Mouse (Mus musculus) G1E (cell line): Measurements from ENCODE around the gene C1qtnf7. TPM values are rescaled to one million over a fixed set of nuclear protein-coding genes. Genes with fewer than 3 reads are reported as not detected.

Experiments used
- ATAC-seq: 2 replicates; pipeline ENCODE4 v1.8.0; 2016; ENCODE audit warnings: mild to moderate bottlenecking; ENCODE audit not compliant: insufficient number of reproducible peaks, poor library complexity, low FRiP score, severe bottlenecking; ENCODE audit errors: extremely low read depth
- DNase-seq: peaks from one replicate; pipeline ENCODE4 v3.0.0; 2012; ENCODE audit warnings: low spot score
- H3K27me3 ChIP-seq: 2 replicates; pipeline ENCODE4 v1.6.1; 2012; ENCODE audit warnings: mild to moderate bottlenecking, low read length, inconsistent platforms; ENCODE audit not compliant: insufficient read depth
- H3K36me3 ChIP-seq: replicated peaks from 2 replicates; pipeline ENCODE3; 2012; ENCODE audit warnings: mild to moderate bottlenecking, inconsistent platforms
- H3K4me1 ChIP-seq: 2 replicates; pipeline ENCODE4 v1.6.1; 2012; ENCODE audit warnings: low read depth, low read length, inconsistent platforms, mixed read lengths; ENCODE audit not compliant: insufficient read depth
- H3K4me3 ChIP-seq: 2 replicates; pipeline ENCODE4 v1.5.1; 2012; ENCODE audit warnings: low read depth, mild to moderate bottlenecking, inconsistent platforms, low read length, moderate library complexity, mixed read lengths
- H3K9me3 ChIP-seq: replicated peaks from 2 replicates; pipeline ENCODE4 v1.6.1; 2012; ENCODE audit warnings: inconsistent platforms
- CTCF ChIP-seq: IDR thresholded peaks from 2 replicates; pipeline ENCODE4 v1.5.1; 2012; ENCODE audit warnings: low read depth, low read length, inconsistent platforms, mixed read lengths
- GATA1 ChIP-seq: IDR thresholded peaks from 2 replicates; pipeline ENCODE4 v1.6.1; 2012; ENCODE audit warnings: borderline replicate concordance, low read length, inconsistent platforms, mixed read lengths
- GATA2 ChIP-seq: IDR thresholded peaks from 2 replicates; pipeline ENCODE4 v1.6.1; 2012; ENCODE audit warnings: low read depth, low read length, inconsistent platforms, borderline replicate concordance
- POLR2AphosphoS5 ChIP-seq: IDR thresholded peaks from 2 replicates; pipeline ENCODE4 v1.6.1; 2012; ENCODE audit warnings: low read depth, low read length, inconsistent platforms; ENCODE audit not compliant: insufficient replicate concordance
- TAL1 ChIP-seq: conservative IDR thresholded peaks from 2 replicates; pipeline ENCODE4 v1.6.1; 2012; ENCODE audit warnings: low read depth, low read length, inconsistent platforms, mixed read lengths
- polyA plus RNA-seq: library from polyadenylated mRNA; stranded (reverse); fragments of >175 nt; gene quantifications from 2 replicates; pipeline ENCODE4 v1.2.3, GENCODE M21; 2012
- total RNA-seq, 2 experiments: library from RNA; stranded (forward) in 1 of 2; stranded (reverse) in 1 of 2; fragments of 200-1000 nt in 1 of 2; fragments of >200 nt in 1 of 2; fragmentation: Nextera tagmentation in 1 of 2; gene quantifications; 2 replicates each; pipeline ENCODE4 v1.2.3; 2014 to 2017

The C1qtnf7 gene
- total and polyA plus RNA-seq, 3 experiments = 0.05 TPM; not detected in 2

- no peak overlapping the region for H3K4me3 ChIP-seq
- no peaks in the 10 kb centered on the region for H3K27me3 ChIP-seq
- no peak for DNase-seq
- TF ChIP-seq GATA1 (no peak), GATA2 (no peak), POLR2AphosphoS5 (no peak), CTCF (no peak)
- H3K9me3 ChIP-seq = no peaks in the 10 kb centered on the region
- no peak for ATAC-seq
- no peaks in the 10 kb centered on the region for H3K36me3 ChIP-seq
- no peaks in the 10 kb centered on the region for H3K4me1 ChIP-seq
These were observed 75.0 kb downstream of the C1qtnf7 start for GRCm38 (mm10) chr5:43590311-43590731.

- Histone ChIP-seq H3K27me3 (no peaks in the 10 kb centered on the region), H3K36me3 (no peaks in the 10 kb centered on the region), H3K4me1 (no peaks in the 10 kb centered on the region), H3K9me3 (no peaks in the 10 kb centered on the region), H3K4me3 (no peak overlapping the region)
- DNase-seq = no peak
- TF ChIP-seq GATA2 = no peak
- TF ChIP-seq CTCF = no peak
- TF ChIP-seq POLR2AphosphoS5 = no peak
- TF ChIP-seq TAL1 = no peak
- TF ChIP-seq GATA1 = no peak
- no peak for ATAC-seq
These were observed 86.3 kb downstream of the C1qtnf7 start for GRCm38 (mm10) chr5:43601601-43602000.

- no peaks in the 10 kb centered on the region for H3K4me1 ChIP-seq
- DNase-seq (no peak), ATAC-seq (no peak)
- TF ChIP-seq GATA2 (no peak), POLR2AphosphoS5 (no peak), GATA1 (no peak), TAL1 (no peak), CTCF (no peak)
- no peaks in the 10 kb centered on the region for H3K27me3 ChIP-seq
- H3K9me3 ChIP-seq = no peaks in the 10 kb centered on the region
- no peaks in the 10 kb centered on the region for H3K36me3 ChIP-seq
- no peak overlapping the region for H3K4me3 ChIP-seq
These were observed 87.2 kb downstream of the C1qtnf7 start for GRCm38 (mm10) chr5:43602518-43602917.

GRCm38 (mm10) chr5:43603559-43603958, 88.2 kb downstream of the C1qtnf7 start:
- DNase-seq (no peak), ATAC-seq (no peak)
- no peaks in the 10 kb centered on the region for H3K36me3 ChIP-seq
- H3K4me1 ChIP-seq = no peaks in the 10 kb centered on the region
- H3K27me3 ChIP-seq = no peaks in the 10 kb centered on the region
- H3K9me3 ChIP-seq = no peaks in the 10 kb centered on the region
- no peak for TF ChIP-seq GATA1
- no peak for TF ChIP-seq GATA2
- no peak for TF ChIP-seq TAL1
- no peak for TF ChIP-seq POLR2AphosphoS5
- no peak for TF ChIP-seq CTCF
- H3K4me3 ChIP-seq = no peak overlapping the region

GRCm38 (mm10) chr5:43608073-43608472, 92.7 kb downstream of the C1qtnf7 start:
- no peak for ATAC-seq
- DNase-seq = no peak

GRCm38 (mm10) chr5:43609760-43610159, 94.4 kb downstream of the C1qtnf7 start:
- H3K4me1 ChIP-seq = no peaks in the 10 kb centered on the region
- no peaks in the 10 kb centered on the region for H3K9me3 ChIP-seq
- TF ChIP-seq CTCF = no peak
- no peak for TF ChIP-seq GATA1
- TF ChIP-seq POLR2AphosphoS5 = no peak
- TF ChIP-seq TAL1 = no peak
- no peak for TF ChIP-seq GATA2
- ATAC-seq (no peak), DNase-seq (no peak)
- no peak overlapping the region for H3K4me3 ChIP-seq
- H3K27me3 ChIP-seq = no peaks in the 10 kb centered on the region
- no peaks in the 10 kb centered on the region for H3K36me3 ChIP-seq

More at GRCm38 (mm10) chr5:43608073-43608472, 92.7 kb downstream of the C1qtnf7 start:
- H3K27me3 ChIP-seq = no peaks in the 10 kb centered on the region
- TF ChIP-seq GATA1 (no peak), POLR2AphosphoS5 (no peak), TAL1 (no peak), CTCF (no peak), GATA2 (no peak)
- H3K36me3 ChIP-seq = no peaks in the 10 kb centered on the region
- no peaks in the 10 kb centered on the region for H3K9me3 ChIP-seq
- no peaks in the 10 kb centered on the region for H3K4me1 ChIP-seq
- no peak overlapping the region for H3K4me3 ChIP-seq
